Mouse (Mus musculus): ENCODE data around the gene Scrn1. TPM values are rescaled to one million over a fixed set of nuclear protein-coding genes. Genes with fewer than 3 reads are reported as not detected.

Gene Scrn1
- polyA plus RNA-seq, 1 experiment, result 1.0 TPM

- 76% methylated on average over 6 of the region's 6 CpGs for WGBS
These were observed 58.0 kb downstream of the Scrn1 start for GRCm38 (mm10) chr6:54508256-54508793.

DNA sequence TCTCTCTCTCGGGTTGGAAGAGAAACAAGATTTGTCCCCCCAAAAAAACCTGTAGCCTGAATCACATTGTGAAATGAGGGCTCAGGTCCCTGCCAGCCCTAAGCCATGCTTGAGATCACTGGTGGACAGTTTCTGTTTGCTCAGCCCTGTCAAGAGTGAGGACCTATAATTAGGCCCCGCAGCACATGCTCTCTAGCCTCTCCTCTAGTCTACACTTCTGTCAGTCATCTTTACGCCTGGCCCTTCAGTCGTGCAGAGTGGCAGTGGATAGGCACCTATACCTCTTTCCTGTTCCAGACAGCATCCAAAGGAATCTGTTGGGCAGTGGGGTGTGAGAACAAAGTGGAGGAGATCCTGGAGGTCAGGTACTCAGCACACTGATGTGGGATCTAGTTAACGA, 58.5 kb downstream of the Scrn1 start:
- H3K4me3 ChIP-seq (replicated peaks; ENCODE audit: control insufficient read depth, low read depth, low read length), result no peak overlapping the region
- no peak for TF ChIP-seq CTCF (IDR thresholded peaks at IDR 0.05; ENCODE audit: control insufficient read depth, insufficient read depth, low read length)
- TF ChIP-seq POLR2A (IDR thresholded peaks at IDR 0.05; ENCODE audit: borderline replicate concordance, control insufficient read depth, low read depth, low read length), result no peak
- WGBS, result 62% methylated on average over 5 of the region's 5 CpGs
- H3K4me1 ChIP-seq (ENCODE audit: control insufficient read depth, insufficient read depth, low read length), result no peaks in the 10 kb centered on the region
- H3K27ac ChIP-seq (ENCODE audit: control insufficient read depth, insufficient read depth, low read depth, low read length, poor library complexity), result no peak overlapping the region

More at GRCm38 (mm10) chr6:54508256-54508793, 58.0 kb downstream of the Scrn1 start:
- no peak overlapping the region for H3K4me3 ChIP-seq (replicated peaks; ENCODE audit: control insufficient read depth, low read depth, low read length)
- H3K4me1 ChIP-seq (ENCODE audit: control insufficient read depth, insufficient read depth, low read length), result no peaks in the 10 kb centered on the region
- no peak for TF ChIP-seq CTCF (IDR thresholded peaks at IDR 0.05; ENCODE audit: control insufficient read depth, insufficient read depth, low read length)
- no peak for TF ChIP-seq POLR2A (IDR thresholded peaks at IDR 0.05; ENCODE audit: borderline replicate concordance, control insufficient read depth, low read depth, low read length)
- H3K27ac ChIP-seq (ENCODE audit: control insufficient read depth, insufficient read depth, low read depth, low read length, poor library complexity), result no peak overlapping the region

DNA sequence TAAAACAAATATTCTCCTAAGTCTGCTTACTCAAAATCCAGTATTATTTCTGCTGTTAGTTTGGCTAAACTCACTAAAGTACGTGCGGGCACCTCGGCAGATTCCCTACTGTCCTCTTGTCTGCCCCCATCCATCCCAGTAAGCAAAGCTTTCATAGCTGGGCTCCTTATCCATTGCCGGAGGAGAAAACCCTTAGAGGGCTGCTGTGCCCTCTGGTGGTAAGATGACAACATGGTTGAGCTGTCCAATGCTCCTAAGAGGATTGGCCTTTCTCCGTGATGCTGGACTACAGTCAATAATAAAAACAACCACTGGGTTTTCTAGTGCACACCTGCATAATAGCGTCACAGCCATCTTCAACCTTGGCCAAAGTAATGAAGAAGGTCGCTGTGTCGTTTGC, 59.3 kb downstream of the Scrn1 start:
- Histone ChIP-seq H3K4me1 (ENCODE audit: control insufficient read depth, insufficient read depth, low read length) (no peaks in the 10 kb centered on the region), H3K27ac (ENCODE audit: control insufficient read depth, insufficient read depth, low read depth, low read length, poor library complexity) (no peak overlapping the region), H3K4me3 (replicated peaks; ENCODE audit: control insufficient read depth, low read depth, low read length) (no peak overlapping the region)
- TF ChIP-seq POLR2A (IDR thresholded peaks at IDR 0.05; ENCODE audit: borderline replicate concordance, control insufficient read depth, low read depth, low read length) (no peak), CTCF (IDR thresholded peaks at IDR 0.05; ENCODE audit: control insufficient read depth, insufficient read depth, low read length) (no peak)
- WGBS, result 45% methylated on average over 8 of the region's 8 CpGs

DNA sequence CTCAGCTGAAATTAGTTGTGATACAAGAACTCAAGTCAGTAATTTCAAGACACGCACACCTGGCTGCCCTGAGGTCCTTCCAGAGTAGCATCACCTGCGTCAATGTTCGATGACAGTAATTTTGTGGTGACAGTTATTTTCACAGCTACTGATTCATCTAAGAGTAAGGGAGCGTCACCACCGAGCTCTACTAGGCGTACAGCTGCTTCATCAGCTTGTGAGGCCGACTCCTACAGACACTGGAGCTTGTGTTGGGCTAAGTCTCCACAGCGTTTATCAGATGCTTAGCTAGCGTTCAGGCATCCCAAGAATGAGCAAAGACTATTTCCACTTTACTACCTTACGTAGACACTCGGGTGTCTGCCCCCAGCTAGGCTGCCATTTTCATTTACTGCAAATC, 60.0 kb downstream of the Scrn1 start:
- WGBS, result 77% methylated on average over 11 of the region's 11 CpGs

GRCm38 (mm10) chr6:54502661-54503115, 63.6 kb downstream of the Scrn1 start:
- TF ChIP-seq CTCF (IDR thresholded peaks at IDR 0.05; ENCODE audit: control insufficient read depth, insufficient read depth, low read length) (no peak), POLR2A (IDR thresholded peaks at IDR 0.05; ENCODE audit: borderline replicate concordance, control insufficient read depth, low read depth, low read length) (no peak)
- Histone ChIP-seq H3K4me1 (ENCODE audit: control insufficient read depth, insufficient read depth, low read length) (no peaks in the 10 kb centered on the region), H3K27ac (ENCODE audit: control insufficient read depth, insufficient read depth, low read depth, low read length, poor library complexity) (no peak overlapping the region), H3K4me3 (replicated peaks; ENCODE audit: control insufficient read depth, low read depth, low read length) (no peak overlapping the region)
- 82% methylated on average over 6 of the region's 6 CpGs for WGBS

More for the DNA sequence above, 60.0 kb downstream of the Scrn1 start:
- Histone ChIP-seq H3K4me1 (ENCODE audit: control insufficient read depth, insufficient read depth, low read length) (no peaks in the 10 kb centered on the region), H3K27ac (ENCODE audit: control insufficient read depth, insufficient read depth, low read depth, low read length, poor library complexity) (no peak overlapping the region), H3K4me3 (replicated peaks; ENCODE audit: control insufficient read depth, low read depth, low read length) (no peak overlapping the region)
- no peak for TF ChIP-seq CTCF (IDR thresholded peaks at IDR 0.05; ENCODE audit: control insufficient read depth, insufficient read depth, low read length)
- no peak for TF ChIP-seq POLR2A (IDR thresholded peaks at IDR 0.05; ENCODE audit: borderline replicate concordance, control insufficient read depth, low read depth, low read length)

DNA sequence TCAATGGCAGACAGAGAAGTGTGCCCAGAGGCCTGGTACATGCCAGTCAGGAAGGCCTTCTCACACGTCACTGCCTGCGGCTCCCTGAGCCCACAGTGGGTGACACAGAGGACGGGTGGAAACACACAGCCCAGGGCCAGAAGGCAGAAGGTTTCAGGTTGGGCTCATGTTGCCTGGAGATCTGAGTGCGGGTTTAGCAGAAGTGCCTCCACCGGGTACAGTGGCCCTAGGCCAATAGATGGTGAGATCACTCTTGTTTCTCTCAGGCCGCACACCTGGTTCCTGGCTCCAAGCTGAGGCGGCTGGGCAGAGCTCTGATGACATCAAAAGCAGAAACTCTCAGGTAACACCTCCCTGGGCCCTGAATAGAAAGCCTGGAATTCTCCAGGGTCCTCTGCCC, 70.1 kb downstream of the Scrn1 start:
- WGBS, result 80% methylated on average over 7 of the region's 7 CpGs
- no peaks in the 10 kb centered on the region for H3K4me1 ChIP-seq (ENCODE audit: control insufficient read depth, insufficient read depth, low read length)
- no peak overlapping the region for H3K27ac ChIP-seq (ENCODE audit: control insufficient read depth, insufficient read depth, low read depth, low read length, poor library complexity)
- no peak overlapping the region for H3K4me3 ChIP-seq (replicated peaks; ENCODE audit: control insufficient read depth, low read depth, low read length)
- no peak for TF ChIP-seq POLR2A (IDR thresholded peaks at IDR 0.05; ENCODE audit: borderline replicate concordance, control insufficient read depth, low read depth, low read length)
- no peak for TF ChIP-seq CTCF (IDR thresholded peaks at IDR 0.05; ENCODE audit: control insufficient read depth, insufficient read depth, low read length)

DNA sequence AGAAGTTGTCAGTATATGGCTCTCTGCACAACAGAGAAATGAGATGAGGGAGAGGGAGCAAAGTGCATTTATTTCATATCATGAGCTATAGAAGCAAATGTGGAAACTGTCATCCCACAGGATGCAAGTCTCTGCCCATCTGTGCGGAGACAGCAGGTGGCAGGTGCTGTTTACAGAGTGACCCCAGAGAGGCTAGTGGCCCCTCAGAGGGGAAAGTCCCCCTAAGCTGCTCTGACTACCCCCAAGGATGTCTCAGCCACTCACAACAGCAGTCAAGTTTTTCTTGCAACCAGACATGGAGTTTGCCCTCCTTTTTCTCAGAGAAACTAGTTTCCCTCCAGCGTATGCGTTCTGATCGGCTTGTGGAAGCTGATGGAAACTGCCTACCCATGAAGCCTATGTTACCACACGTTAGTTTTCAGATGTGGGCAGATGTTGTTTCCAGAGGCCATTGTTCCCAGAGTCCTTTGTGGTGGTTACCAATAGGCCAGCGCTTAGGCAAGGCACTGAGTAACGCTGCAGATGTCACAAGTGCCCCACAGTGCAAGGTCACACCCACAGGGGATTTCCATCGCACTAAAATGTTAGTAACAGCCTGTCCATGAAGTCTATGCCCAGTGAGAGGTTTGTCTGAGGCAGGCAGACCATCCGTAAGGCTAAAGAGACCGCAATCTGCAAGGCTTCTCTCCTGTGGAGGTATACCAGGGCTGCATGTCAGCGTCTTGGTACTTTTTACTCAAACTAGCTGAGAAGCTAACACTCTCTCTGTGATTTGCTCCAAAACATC, 71.5 kb downstream of the Scrn1 start:
- WGBS, result 76% methylated on average over 11 of the region's 11 CpGs
- Histone ChIP-seq H3K4me1 (ENCODE audit: control insufficient read depth, insufficient read depth, low read length) (no peaks in the 10 kb centered on the region), H3K4me3 (replicated peaks; ENCODE audit: control insufficient read depth, low read depth, low read length) (no peak overlapping the region), H3K27ac (ENCODE audit: control insufficient read depth, insufficient read depth, low read depth, low read length, poor library complexity) (no peak overlapping the region)
- no peak for TF ChIP-seq CTCF (IDR thresholded peaks at IDR 0.05; ENCODE audit: control insufficient read depth, insufficient read depth, low read length)
- no peak for TF ChIP-seq POLR2A (IDR thresholded peaks at IDR 0.05; ENCODE audit: borderline replicate concordance, control insufficient read depth, low read depth, low read length)

GRCm38 (mm10) chr6:54494097-54494496, 72.2 kb downstream of the Scrn1 start:
- TF ChIP-seq CTCF (IDR thresholded peaks at IDR 0.05; ENCODE audit: control insufficient read depth, insufficient read depth, low read length), result no peak
- no peak for TF ChIP-seq POLR2A (IDR thresholded peaks at IDR 0.05; ENCODE audit: borderline replicate concordance, control insufficient read depth, low read depth, low read length)
- Histone ChIP-seq H3K4me1 (ENCODE audit: control insufficient read depth, insufficient read depth, low read length) (no peaks in the 10 kb centered on the region), H3K4me3 (replicated peaks; ENCODE audit: control insufficient read depth, low read depth, low read length) (no peak overlapping the region), H3K27ac (ENCODE audit: control insufficient read depth, insufficient read depth, low read depth, low read length, poor library complexity) (no peak overlapping the region)

Measured in bone marrow, adult 2 months (tissue).